Mouse (Mus musculus): Measurements from ENCODE around the gene Hsd17b13. TPM values are rescaled to one million over a fixed set of nuclear protein-coding genes. Genes with fewer than 3 reads are reported as not detected.
"Not testable (repeated sequence)": the region's sequence is repeated elsewhere in the genome, so short reads cannot be mapped to it uniquely, and the experiment has no call there.

Gene Hsd17b13
- polyA plus RNA-seq (2015; fragmentation: Nextera tagmentation; extraction: Ambion mirVana) = 89.7 and 110 TPM in 2 replicates

GRCm38 (mm10) chr5:103977297-103977696 lies at the start of gene Hsd17b13:
Gene Hsd17b13, minus strand, starts transcription at chr5:103977410.
- Histone ChIP-seq H3K36me3 (ENCODE audit: control insufficient read depth, insufficient read depth) (no peaks in the 10 kb centered on the region), H3K27me3 (ENCODE audit: control insufficient read depth, insufficient read depth, low read depth, low read length) (peaks cover 5% of the 10 kb centered on the region; the same call in 1 of the 2 replicates), H3K4me3 (ENCODE audit: low read depth, low read length) (peak within 1 kb of the TSS; percentile 6; the same call in 1 of the 2 replicates), H3K4me2 (ENCODE audit: low read depth, low read length) (peak within 1 kb of the TSS; percentile 12; the same call in 1 of the 2 replicates), H3K9me3 (replicated peaks; ENCODE audit: control insufficient read depth, low read length) (no peaks in the 10 kb centered on the region), H3K9ac (ENCODE audit: low read depth, low read length) (no peak within 1 kb of the TSS), H3K27ac (ENCODE audit: low read length) (peak within 1 kb of the TSS; percentile 43), H3K4me1 (ENCODE audit: control insufficient read depth, low read depth, low read length) (no peaks in the 10 kb centered on the region)
- WGBS (ENCODE audit: insufficient replicate concordance) = 42% methylated on average over 4 of the region's 4 CpGs
- ATAC-seq (ENCODE audit: low read depth) = peak; percentile 91

GRCm38 (mm10) chr5:104025245-104025854 lies 48.1 kb upstream of the Hsd17b13 start:
- H3K9me3 ChIP-seq (replicated peaks; ENCODE audit: control insufficient read depth, low read length) = no peaks in the 10 kb centered on the region
- no peak overlapping the region for H3K27ac ChIP-seq (ENCODE audit: low read length)
- no peaks in the 10 kb centered on the region for H3K27me3 ChIP-seq (ENCODE audit: control insufficient read depth, insufficient read depth, low read depth, low read length)
- H3K9ac ChIP-seq (ENCODE audit: low read depth, low read length) = no peak overlapping the region
- WGBS (ENCODE audit: insufficient replicate concordance) = 27% methylated on average over 17 of the region's 17 CpGs
- no peak for ATAC-seq (ENCODE audit: low read depth)
- H3K4me1 ChIP-seq (ENCODE audit: control insufficient read depth, low read depth, low read length) = peaks cover 10% of the 10 kb centered on the region
- no peak overlapping the region for H3K4me3 ChIP-seq (ENCODE audit: low read depth, low read length)
- H3K4me2 ChIP-seq (ENCODE audit: low read depth, low read length) = peak overlapping the region; percentile 37; the same call in 1 of the 2 replicates
- no peaks in the 10 kb centered on the region for H3K36me3 ChIP-seq (ENCODE audit: control insufficient read depth, insufficient read depth)

DNA sequence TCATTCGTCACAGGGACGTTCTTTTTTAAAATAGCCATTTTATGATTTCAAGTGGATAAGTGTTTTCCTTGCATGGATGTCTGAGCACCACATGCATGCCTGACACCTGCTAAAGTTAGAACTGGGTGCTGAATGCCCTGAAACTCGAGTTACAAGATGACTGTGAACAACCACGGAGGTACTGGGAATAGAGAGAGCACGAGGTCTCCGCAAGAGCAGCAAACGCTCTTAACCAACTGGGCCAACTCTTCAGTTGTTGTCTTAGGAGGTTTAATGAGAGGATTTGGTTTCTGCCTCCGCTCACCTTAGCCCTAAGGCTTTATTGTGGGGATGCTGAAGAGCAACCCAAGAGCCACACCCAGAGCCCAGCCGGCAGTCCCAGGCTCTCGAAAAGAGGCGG lies 47.6 kb upstream of the Hsd17b13 start:
- H3K9me3 ChIP-seq (replicated peaks; ENCODE audit: control insufficient read depth, low read length) = no peaks in the 10 kb centered on the region
- H3K36me3 ChIP-seq (ENCODE audit: control insufficient read depth, insufficient read depth) = no peaks in the 10 kb centered on the region
- no peak overlapping the region for H3K4me3 ChIP-seq (ENCODE audit: low read depth, low read length)
- H3K4me1 ChIP-seq (ENCODE audit: control insufficient read depth, low read depth, low read length) = peaks cover 12% of the 10 kb centered on the region
- H3K4me2 ChIP-seq (ENCODE audit: low read depth, low read length) = no peak overlapping the region
- no peak overlapping the region for H3K27ac ChIP-seq (ENCODE audit: low read length)
- no peaks in the 10 kb centered on the region for H3K27me3 ChIP-seq (ENCODE audit: control insufficient read depth, insufficient read depth, low read depth, low read length)
- 69% methylated on average over 11 of the region's 11 CpGs for WGBS (ENCODE audit: insufficient replicate concordance)
- ATAC-seq (ENCODE audit: low read depth) = no peak
- H3K9ac ChIP-seq (ENCODE audit: low read depth, low read length) = no peak overlapping the region

DNA sequence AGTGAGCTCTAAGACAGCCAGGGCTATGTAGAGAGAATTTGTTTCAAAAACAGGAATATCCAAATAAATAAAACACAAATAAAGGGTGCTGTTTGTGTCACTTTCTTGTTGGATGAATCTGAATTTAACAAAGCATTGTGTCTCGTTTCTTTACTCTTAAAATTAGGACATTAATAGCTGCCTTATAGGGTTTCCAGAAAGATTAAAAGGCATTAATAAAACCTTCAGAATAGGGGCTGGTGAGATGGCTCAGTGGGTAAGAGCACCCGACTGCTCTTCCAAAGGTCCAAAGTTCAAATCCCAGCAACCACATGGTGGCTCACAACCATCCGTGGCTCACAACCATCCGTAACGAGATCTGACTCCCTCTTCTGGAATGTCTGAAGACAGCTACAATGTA lies 47.0 kb upstream of the Hsd17b13 start:
- not testable (repeated sequence) for H3K27ac ChIP-seq (ENCODE audit: low read length); H3K9ac ChIP-seq (ENCODE audit: low read depth, low read length); H3K36me3 ChIP-seq (ENCODE audit: control insufficient read depth, insufficient read depth); H3K27me3 ChIP-seq (ENCODE audit: control insufficient read depth, insufficient read depth, low read depth, low read length); H3K4me2 ChIP-seq (ENCODE audit: low read depth, low read length); H3K4me3 ChIP-seq (ENCODE audit: low read depth, low read length); ATAC-seq (ENCODE audit: low read depth); H3K9me3 ChIP-seq (replicated peaks; ENCODE audit: control insufficient read depth, low read length)
- 66% methylated on average over 5 of the region's 5 CpGs for WGBS (ENCODE audit: insufficient replicate concordance)
- peaks cover 13% of the 10 kb centered on the region for H3K4me1 ChIP-seq (ENCODE audit: control insufficient read depth, low read depth, low read length)

DNA sequence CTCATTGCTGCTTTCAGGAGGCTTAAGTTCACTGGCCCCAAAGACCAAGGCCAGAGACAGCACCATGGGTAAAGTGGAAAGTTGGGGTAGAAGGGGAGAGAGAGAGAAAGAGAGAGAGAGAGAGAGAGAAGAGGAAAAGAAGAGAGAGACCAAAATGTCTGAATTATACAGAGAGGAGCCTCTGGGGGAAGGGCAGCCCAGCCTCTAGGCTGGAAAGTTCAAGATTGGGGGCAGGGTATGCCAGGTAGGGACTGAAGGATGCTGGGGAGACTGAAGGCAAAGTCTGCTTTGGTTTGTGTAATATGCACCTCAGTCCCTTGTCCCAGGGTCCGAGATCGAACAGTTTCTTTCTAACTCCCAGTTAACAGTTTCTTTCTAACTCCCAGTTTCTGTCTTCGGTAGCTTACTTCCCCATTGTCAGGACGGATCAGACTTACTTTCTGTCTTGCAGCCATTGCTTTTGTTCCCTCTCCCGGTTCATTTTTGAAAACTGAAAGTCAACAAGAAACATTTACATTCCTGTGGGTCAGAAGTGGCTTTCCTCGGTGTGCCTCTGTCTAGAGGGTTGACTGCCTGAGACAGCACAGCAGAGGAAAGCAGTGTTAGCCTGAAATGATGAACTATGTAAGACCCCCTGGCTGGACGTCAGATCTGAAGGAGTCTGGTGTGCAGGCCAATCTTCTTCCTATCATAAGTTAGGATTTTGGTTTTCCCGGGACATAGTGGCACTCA lies 46.2 kb upstream of the Hsd17b13 start:
- Histone ChIP-seq H3K4me3 (ENCODE audit: low read depth, low read length) (no peak overlapping the region), H3K27ac (ENCODE audit: low read length) (0 out of 2 replicates have a peak overlapping the region, but pooled peaks have one; percentile 15), H3K9me3 (replicated peaks; ENCODE audit: control insufficient read depth, low read length) (no peaks in the 10 kb centered on the region), H3K9ac (ENCODE audit: low read depth, low read length) (no peak overlapping the region), H3K36me3 (ENCODE audit: control insufficient read depth, insufficient read depth) (no peaks in the 10 kb centered on the region), H3K4me1 (ENCODE audit: control insufficient read depth, low read depth, low read length) (peaks cover 13% of the 10 kb centered on the region), H3K4me2 (ENCODE audit: low read depth, low read length) (peak overlapping the region; percentile 19; the same call in 1 of the 2 replicates), H3K27me3 (ENCODE audit: control insufficient read depth, insufficient read depth, low read depth, low read length) (no peaks in the 10 kb centered on the region)
- ATAC-seq (ENCODE audit: low read depth) = no peak
- WGBS (ENCODE audit: insufficient replicate concordance) = 38% methylated on average over 8 of the region's 8 CpGs

GRCm38 (mm10) chr5:104022558-104022957 lies 45.3 kb upstream of the Hsd17b13 start:
- no peak for ATAC-seq (ENCODE audit: low read depth)
- H3K9me3 ChIP-seq (replicated peaks; ENCODE audit: control insufficient read depth, low read length) = no peaks in the 10 kb centered on the region
- 34% methylated on average over 5 of the region's 5 CpGs for WGBS (ENCODE audit: insufficient replicate concordance)
- H3K4me3 ChIP-seq (ENCODE audit: low read depth, low read length) = peak overlapping the region; percentile 64; the same call in 1 of the 2 replicates
- no peaks in the 10 kb centered on the region for H3K27me3 ChIP-seq (ENCODE audit: control insufficient read depth, insufficient read depth, low read depth, low read length)
- H3K4me1 ChIP-seq (ENCODE audit: control insufficient read depth, low read depth, low read length) = peaks cover 13% of the 10 kb centered on the region
- no peak overlapping the region; the same call in 1 of the 2 replicates for H3K9ac ChIP-seq (ENCODE audit: low read depth, low read length)
- H3K27ac ChIP-seq (ENCODE audit: low read length) = peak overlapping the region; percentile 83
- H3K36me3 ChIP-seq (ENCODE audit: control insufficient read depth, insufficient read depth) = no peaks in the 10 kb centered on the region; the same call in 1 of the 2 replicates
- H3K4me2 ChIP-seq (ENCODE audit: low read depth, low read length) = peak overlapping the region; percentile 61

DNA sequence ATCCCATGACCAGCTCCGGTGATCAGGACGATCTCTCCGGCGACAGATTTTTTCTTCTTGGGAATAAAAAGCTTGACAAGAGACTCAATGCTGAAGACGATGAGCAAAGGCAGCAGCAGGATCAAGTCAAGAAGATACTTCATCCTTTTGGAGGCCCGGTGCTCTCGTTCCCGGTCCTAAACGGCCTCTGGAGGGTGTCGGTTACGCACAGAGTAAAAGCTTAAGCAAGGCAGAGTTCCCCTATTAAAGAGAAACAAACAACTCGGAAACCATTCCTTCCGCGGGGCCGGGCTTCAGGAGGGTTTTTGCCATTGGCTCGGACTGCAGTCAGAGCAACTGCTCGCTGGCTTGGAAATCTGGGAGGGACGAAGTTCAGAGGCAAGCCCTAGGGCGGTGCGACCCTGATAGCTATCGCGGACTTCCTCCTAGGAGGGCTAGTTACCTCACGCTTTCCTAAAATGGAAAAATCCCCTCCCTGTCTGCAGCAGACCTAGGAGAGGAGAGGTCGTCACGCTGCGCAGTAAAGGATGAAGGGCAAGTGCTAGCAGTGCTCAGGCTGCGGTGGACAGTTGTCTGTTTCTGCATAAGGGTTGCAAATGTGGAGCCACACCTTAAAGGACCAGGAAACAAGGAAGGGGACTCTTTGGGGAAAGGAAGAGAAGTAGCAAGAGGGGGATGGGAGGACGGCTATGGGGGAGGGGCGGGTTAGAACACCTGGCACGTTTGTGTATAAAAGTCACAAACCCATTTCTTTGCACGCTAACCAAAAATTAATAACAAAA lies 44.6 kb upstream of the Hsd17b13 start, which contains the start of gene Hsd17b11:
TSS of gene Hsd17b11 (minus strand) at position 323 of the 782 bp plus-strand sequence.
- peak within 1 kb of the TSS; percentile 61 for H3K4me2 ChIP-seq (ENCODE audit: low read depth, low read length)
- H3K27ac ChIP-seq (ENCODE audit: low read length) = peak within 1 kb of the TSS; percentile 83
- peak; percentile 92 for ATAC-seq (ENCODE audit: low read depth)
- peak within 1 kb of the TSS; percentile 53 for H3K9ac ChIP-seq (ENCODE audit: low read depth, low read length)
- no peaks in the 10 kb centered on the region for H3K27me3 ChIP-seq (ENCODE audit: control insufficient read depth, insufficient read depth, low read depth, low read length)
- H3K36me3 ChIP-seq (ENCODE audit: control insufficient read depth, insufficient read depth) = no peaks in the 10 kb centered on the region; the same call in 1 of the 2 replicates
- peak within 1 kb of the TSS; percentile 64 for H3K4me3 ChIP-seq (ENCODE audit: low read depth, low read length)
- H3K4me1 ChIP-seq (ENCODE audit: control insufficient read depth, low read depth, low read length) = peaks cover 13% of the 10 kb centered on the region
- WGBS (ENCODE audit: insufficient replicate concordance) = 1% methylated on average over 31 of the region's 31 CpGs
- H3K9me3 ChIP-seq (replicated peaks; ENCODE audit: control insufficient read depth, low read length) = no peaks in the 10 kb centered on the region

GRCm38 (mm10) chr5:104011419-104011818 lies 34.2 kb upstream of the Hsd17b13 start:
- no peaks in the 10 kb centered on the region for H3K27me3 ChIP-seq (ENCODE audit: control insufficient read depth, insufficient read depth, low read depth, low read length)
- H3K9me3 ChIP-seq (replicated peaks; ENCODE audit: control insufficient read depth, low read length) = no peaks in the 10 kb centered on the region
- no peak overlapping the region for H3K4me2 ChIP-seq (ENCODE audit: low read depth, low read length)
- H3K4me3 ChIP-seq (ENCODE audit: low read depth, low read length) = no peak overlapping the region
- H3K27ac ChIP-seq (ENCODE audit: low read length) = no peak overlapping the region
- no peak for ATAC-seq (ENCODE audit: low read depth)
- H3K36me3 ChIP-seq (ENCODE audit: control insufficient read depth, insufficient read depth) = peaks cover 2% of the 10 kb centered on the region; the same call in 1 of the 2 replicates
- peaks cover 2% of the 10 kb centered on the region; the same call in 1 of the 2 replicates for H3K4me1 ChIP-seq (ENCODE audit: control insufficient read depth, low read depth, low read length)
- no peak overlapping the region for H3K9ac ChIP-seq (ENCODE audit: low read depth, low read length)

Measured in liver, embryonic 16.5 days (tissue).